In genomic region chr7:35357621-35358020, GRCm38 (mm10) we compare ENCODE assay signal across 18 mouse cellular contexts.
"Had no signal": no experiment of that assay in that cellular context is flagged by ENCODE, and none has a peak within 500 bp of the region (broad histone marks: within the 10 kb centered on the region; RNA-seq: fewer than 3 reads in every experiment).

No protein-coding gene starts in this region.

- H3K27ac ChIP-seq: kidney, embryonic 15.5 days; limb, embryonic 12.5 days; limb, embryonic 15.5 days; liver, embryonic 14.5 days; midbrain, embryonic 12.5 days had no signal

- H3K9ac ChIP-seq: kidney, embryonic 15.5 days; limb, embryonic 12.5 days; limb, embryonic 15.5 days; liver, embryonic 14.5 days; liver, postnatal 0 days; lung, embryonic 14.5 days; midbrain, embryonic 12.5 days had no signal

- H3K9me3 ChIP-seq: kidney, embryonic 15.5 days; limb, embryonic 12.5 days; limb, embryonic 15.5 days; midbrain, embryonic 12.5 days had no signal

- H3K36me3 ChIP-seq: limb, embryonic 12.5 days; limb, embryonic 15.5 days; midbrain, embryonic 12.5 days had no signal

- ATAC-seq: liver, postnatal 0 days; lung, postnatal 0 days had no signal

- H3K27me3 ChIP-seq: kidney, embryonic 15.5 days; limb, embryonic 12.5 days; limb, embryonic 15.5 days; midbrain, embryonic 12.5 days had no signal

- H3K4me2 ChIP-seq: kidney, embryonic 15.5 days; limb, embryonic 12.5 days; limb, embryonic 15.5 days; liver, embryonic 11.5 days; lung, embryonic 14.5 days; midbrain, embryonic 12.5 days had no signal

- H3K4me1 ChIP-seq: limb, embryonic 15.5 days; megakaryocyte, embryonic 14.5 days; midbrain, embryonic 12.5 days had no signal

- H3K4me3 ChIP-seq: kidney, embryonic 15.5 days; limb, embryonic 12.5 days; limb, embryonic 15.5 days; megakaryocyte, embryonic 14.5 days; midbrain, embryonic 12.5 days had no signal

- DNase-seq: kidney, adult 8-10 months; kidney, postnatal 10 days; kidney, postnatal 36 days; layer of hippocampus, postnatal 36 days; left cerebral cortex, postnatal 4 days; liver, postnatal 0 days; lung, embryonic 14.5 days; lung, postnatal 36 days; thymus, adult 18-20 months; thymus, postnatal 36 days had no signal
